Mouse (Mus musculus) midbrain, embryonic 14.5 days (tissue): Measurements from ENCODE around the gene Sec14l2. TPM values are rescaled to one million over a fixed set of nuclear protein-coding genes. Genes with fewer than 3 reads are reported as not detected.
"Not testable (repeated sequence)": the region's sequence is repeated elsewhere in the genome, so short reads cannot be mapped to it uniquely, and the experiment has no call there.

Experiments
- ATAC-seq: fragments of 200-750 bp; cut with Nextera tagmentation; 2 replicates; pipeline ENCODE4 v1.8.0; 2017; ENCODE audit warnings: moderate number of reproducible peaks, moderate library complexity; ENCODE audit not compliant: low FRiP score, low TSS enrichment
- DNase-seq: peaks from one replicate; pipeline ENCODE4 v3.0.0-alpha.2; 2015
- H3K27ac ChIP-seq: fragments of 300-500 bp; sonication (generic); replicated peaks from 2 replicates; pipeline ENCODE4 v1.5.1; 2014; ENCODE audit warnings: mild to moderate bottlenecking, low read depth, low read length, moderate library complexity
- H3K27me3 ChIP-seq: fragments of 300-500 bp; sonication (generic); 2 replicates; pipeline ENCODE4 v1.6.1; 2014; ENCODE audit warnings: low read length, control low read depth, mixed read lengths; ENCODE audit not compliant: control insufficient read depth, insufficient read depth
- H3K36me3 ChIP-seq: fragments of 300-500 bp; sonication (generic); 2 replicates; pipeline ENCODE4 v1.6.1; 2014; ENCODE audit warnings: low read length, control low read depth; ENCODE audit not compliant: control insufficient read depth, insufficient read depth
- H3K4me1 ChIP-seq: fragments of 300-500 bp; sonication (generic); 2 replicates; pipeline ENCODE4 v1.6.1; 2014; ENCODE audit warnings: mild to moderate bottlenecking, antibody characterized with exemption, low read length, control low read depth; ENCODE audit not compliant: control insufficient read depth, insufficient read depth
- H3K4me2 ChIP-seq: fragments of 300-500 bp; sonication (generic); 2 replicates; pipeline ENCODE4 v1.6.1; 2014; ENCODE audit warnings: mild to moderate bottlenecking, low read length, moderate library complexity
- H3K4me3 ChIP-seq: fragments of 300-500 bp; sonication (generic); replicated peaks from 2 replicates; pipeline ENCODE4 v1.5.1; 2014; ENCODE audit warnings: low read depth, low read length
- H3K9ac ChIP-seq: fragments of 300-500 bp; sonication (generic); replicated peaks from 2 replicates; pipeline ENCODE4 v1.6.1; 2014; ENCODE audit warnings: mild to moderate bottlenecking, low read length, moderate library complexity
- H3K9me3 ChIP-seq: fragments of 300-500 bp; sonication (generic); 2 replicates; pipeline ENCODE4 v1.6.1; 2016; ENCODE audit warnings: low read length, control low read depth, mixed read lengths; ENCODE audit not compliant: control insufficient read depth
- WGBS: fragments of 180-500 bp; shearing (Covaris S2); extraction: QIAGEN DNeasy Blood & Tissue Kit; methylation state at CpG from one replicate; pipeline ENCODE4 v1.1.7; 2014; 5-methylcytosine and 5-hydroxymethylcytosine counted together
- polyA plus RNA-seq: library from polyadenylated mRNA; unstranded; fragments of >200 nt; fragmentation: Nextera tagmentation; extraction: Ambion mirVana; gene quantifications from 2 replicates; pipeline ENCODE4 v1.2.1, GENCODE M21; 2014

Gene Sec14l2
- polyA plus RNA-seq, 1 experiment from 2014 or later = 2.0 TPM

- H3K27me3 ChIP-seq = no peaks in the 10 kb centered on the region; the same call in 1 of the 2 replicates
- no peak overlapping the region for H3K4me3 ChIP-seq
- H3K9me3 ChIP-seq = peaks cover 2% of the 10 kb centered on the region; the same call in 1 of the 2 replicates
- no peak overlapping the region for H3K4me2 ChIP-seq
- ATAC-seq = no peak
- no peak for DNase-seq
- no peaks in the 10 kb centered on the region for H3K36me3 ChIP-seq
- no peak overlapping the region for H3K9ac ChIP-seq
- WGBS = 80% methylated on average over 5 of the region's 5 CpGs
- no peak overlapping the region for H3K27ac ChIP-seq
- H3K4me1 ChIP-seq = peaks cover 10% of the 10 kb centered on the region
Measured at GRCm38 (mm10) chr11:4119635-4120034, 3.6 kb downstream of the Sec14l2 start.

DNA sequence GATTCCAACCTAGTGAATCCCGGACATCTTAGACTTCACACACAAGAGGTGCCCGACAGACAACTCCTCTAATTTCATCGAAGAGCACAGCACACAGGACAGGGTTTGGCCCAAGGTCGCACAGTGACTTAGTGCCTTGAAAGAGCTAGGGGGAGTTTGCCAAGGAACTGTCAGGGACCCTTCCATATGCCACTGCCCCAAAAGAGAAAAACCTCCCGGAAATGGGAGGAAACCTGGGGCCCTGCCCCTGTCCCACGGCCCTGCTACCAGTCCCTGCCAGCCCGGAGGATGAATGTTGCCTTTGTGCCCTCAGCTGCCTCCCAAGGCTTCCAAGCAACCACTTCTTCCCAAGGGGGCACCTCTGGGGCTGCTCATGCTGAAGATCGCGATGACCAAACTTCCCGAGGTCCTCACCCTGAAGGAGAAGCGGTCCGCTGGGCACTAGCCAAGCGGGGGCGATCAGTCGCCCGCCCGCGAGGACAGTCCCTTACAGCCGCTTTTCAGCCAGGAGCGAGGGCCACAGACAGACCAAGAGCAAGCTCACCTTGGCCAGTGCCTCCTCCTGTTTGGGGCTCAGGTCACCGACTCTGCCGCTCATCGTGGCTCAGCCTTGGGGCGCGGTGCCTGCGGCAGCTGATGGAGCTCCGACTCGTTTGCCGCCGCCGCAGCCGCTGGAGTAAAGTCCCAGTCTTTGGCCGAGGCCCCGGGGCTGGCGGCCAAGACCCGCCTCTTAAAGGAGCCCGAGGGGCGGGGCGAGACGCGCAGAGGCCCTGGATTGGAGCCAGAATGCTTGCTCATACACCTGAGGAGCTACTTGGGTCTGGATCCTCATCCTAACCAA is 4.9 kb downstream of the Sec14l2 start:
- H3K9me3 ChIP-seq = no peaks in the 10 kb centered on the region
- peak overlapping the region; percentile 59 for H3K4me3 ChIP-seq
- no peak overlapping the region; the same call in 1 of the 2 replicates for H3K27ac ChIP-seq
- no peaks in the 10 kb centered on the region for H3K36me3 ChIP-seq
- peak overlapping the region; percentile 64 for H3K9ac ChIP-seq
- no peaks in the 10 kb centered on the region; the same call in 1 of the 2 replicates for H3K27me3 ChIP-seq
- H3K4me1 ChIP-seq = peaks cover 10% of the 10 kb centered on the region
- H3K4me2 ChIP-seq = peak overlapping the region; percentile 91
- ATAC-seq = peak; percentile 65
- DNase-seq = peak; percentile 87
- WGBS = 3% methylated on average over 41 of the region's 41 CpGs

DNA sequence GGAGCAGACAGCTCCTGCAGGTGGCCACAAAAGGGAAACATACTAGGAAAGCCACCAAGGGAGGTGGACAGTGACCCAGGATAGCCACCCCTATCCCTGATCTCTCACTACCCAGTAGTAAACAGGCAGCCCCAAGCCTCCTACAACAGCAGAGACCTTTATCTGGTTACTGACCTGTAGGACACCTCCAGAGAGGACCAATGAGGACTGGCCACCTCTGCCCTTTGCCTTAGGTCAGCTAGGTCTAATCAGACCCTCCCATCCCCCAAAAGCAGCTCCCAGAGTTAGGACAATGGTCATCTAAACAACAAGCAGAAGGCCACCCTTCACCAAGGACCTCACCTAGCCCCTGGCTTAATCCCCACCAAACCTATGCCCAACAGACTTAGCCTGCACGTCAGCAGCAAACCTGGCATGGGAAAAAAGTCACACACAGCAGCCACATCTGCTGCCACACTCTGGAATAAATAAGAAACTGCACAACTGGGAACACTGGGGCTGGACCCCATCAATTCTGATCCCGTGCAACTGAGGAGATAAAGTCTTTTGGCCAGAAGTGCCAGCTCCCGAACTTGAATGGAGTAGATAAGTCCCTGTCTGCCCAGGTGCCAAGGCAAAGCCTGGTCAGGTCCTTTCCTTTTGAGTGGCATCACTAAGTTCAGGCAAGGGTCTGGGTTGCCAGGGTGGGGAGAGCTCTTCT is 5.7 kb downstream of the Sec14l2 start:
- peak overlapping the region; percentile 91 for H3K4me2 ChIP-seq
- WGBS = 24% methylated on average over 3 of the region's 3 CpGs

GRCm38 (mm10) chr11:4116458-4117141 is 6.6 kb downstream of the Sec14l2 start:
- ATAC-seq (no peak), DNase-seq (no peak)
- Histone ChIP-seq H3K4me1 (peaks cover 10% of the 10 kb centered on the region), H3K4me3 (no peak overlapping the region), H3K27me3 (no peaks in the 10 kb centered on the region; the same call in 1 of the 2 replicates), H3K4me2 (no peak overlapping the region; the same call in 1 of the 2 replicates), H3K36me3 (no peaks in the 10 kb centered on the region), H3K9me3 (no peaks in the 10 kb centered on the region), H3K9ac (no peak overlapping the region), H3K27ac (no peak overlapping the region)
- WGBS = 61% methylated on average over 11 of the region's 11 CpGs

More for the DNA sequence above, 5.7 kb downstream of the Sec14l2 start:
- DNase-seq = peak; percentile 45
- Histone ChIP-seq H3K27ac (no peak overlapping the region), H3K9ac (peak overlapping the region; percentile 64; the same call in 1 of the 2 replicates), H3K9me3 (no peaks in the 10 kb centered on the region), H3K4me1 (peaks cover 10% of the 10 kb centered on the region), H3K36me3 (no peaks in the 10 kb centered on the region), H3K27me3 (no peaks in the 10 kb centered on the region; the same call in 1 of the 2 replicates), H3K4me3 (peak overlapping the region; percentile 59)
- no peak for ATAC-seq

- Histone ChIP-seq H3K9me3 (no peaks in the 10 kb centered on the region), H3K27ac (no peak overlapping the region), H3K36me3 (peaks cover 2% of the 10 kb centered on the region; the same call in 1 of the 2 replicates), H3K27me3 (no peaks in the 10 kb centered on the region; the same call in 1 of the 2 replicates), H3K4me1 (peaks cover 10% of the 10 kb centered on the region), H3K4me3 (no peak overlapping the region), H3K9ac (no peak overlapping the region), H3K4me2 (no peak overlapping the region)
- no peak for ATAC-seq
- DNase-seq = no peak
- WGBS = 88% methylated on average over 4 of the region's 4 CpGs
Measured at GRCm38 (mm10) chr11:4115407-4115806, 7.8 kb downstream of the Sec14l2 start.

DNA sequence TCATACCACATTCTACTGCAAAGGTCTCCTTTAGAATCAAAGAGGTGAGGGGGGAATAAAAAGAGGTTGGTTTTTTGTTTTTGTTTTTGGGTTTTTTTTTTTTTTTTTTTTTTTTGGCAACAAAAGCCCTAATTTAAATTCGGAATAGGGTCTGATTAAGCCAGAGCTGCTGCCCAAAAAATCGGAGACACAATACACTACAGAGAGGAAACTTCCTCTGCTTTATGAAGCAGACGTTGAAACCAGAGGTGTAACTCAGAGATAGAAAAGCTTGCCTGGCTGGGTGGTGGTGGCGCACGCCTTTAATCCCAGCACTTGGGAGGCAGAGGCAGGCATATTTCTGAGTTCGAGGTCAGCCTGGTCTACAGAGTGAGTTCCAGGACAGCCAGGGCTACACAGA is 8.7 kb downstream of the Sec14l2 start:
- H3K4me2 ChIP-seq, H3K4me1 ChIP-seq, DNase-seq, H3K36me3 ChIP-seq, H3K27ac ChIP-seq, H3K9ac ChIP-seq, H3K27me3 ChIP-seq, H3K9me3 ChIP-seq, H3K4me3 ChIP-seq, ATAC-seq: not testable (repeated sequence)
- 78% methylated on average over 6 of the region's 6 CpGs for WGBS

GRCm38 (mm10) chr11:4113970-4114369 is 9.2 kb downstream of the Sec14l2 start:
- no peak overlapping the region for H3K4me2 ChIP-seq
- no peaks in the 10 kb centered on the region for H3K9me3 ChIP-seq
- no peak for ATAC-seq
- no peak for DNase-seq
- peaks cover 5% of the 10 kb centered on the region; the same call in 1 of the 2 replicates for H3K36me3 ChIP-seq
- no peak overlapping the region for H3K4me3 ChIP-seq
- H3K9ac ChIP-seq = no peak overlapping the region
- H3K27ac ChIP-seq = no peak overlapping the region
- WGBS = 83% methylated on average over 6 of the region's 6 CpGs
- no peaks in the 10 kb centered on the region; the same call in 1 of the 2 replicates for H3K27me3 ChIP-seq
- peaks cover 10% of the 10 kb centered on the region for H3K4me1 ChIP-seq

DNA sequence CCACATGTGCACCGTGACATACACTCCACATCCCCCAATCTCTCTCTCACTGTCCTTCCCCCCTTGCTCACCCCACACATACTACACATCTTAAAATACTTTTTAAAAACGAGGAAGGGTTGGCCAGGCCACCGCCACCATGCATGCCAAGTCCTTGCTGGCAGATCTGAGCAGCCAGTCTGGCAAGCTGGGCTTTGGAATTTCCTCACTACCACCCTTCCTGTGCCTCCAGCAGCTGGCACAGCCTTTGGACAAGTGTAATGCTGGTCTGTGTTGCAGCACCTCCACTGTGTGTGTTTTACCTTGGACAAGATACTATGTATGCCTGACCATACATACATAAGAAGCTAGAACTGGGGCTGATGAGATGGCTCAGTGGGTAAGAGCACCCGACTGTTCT is 9.7 kb downstream of the Sec14l2 start:
- Histone ChIP-seq H3K4me3 (no peak overlapping the region), H3K27ac (no peak overlapping the region), H3K9ac (no peak overlapping the region), H3K4me2 (no peak overlapping the region), H3K27me3 (no peaks in the 10 kb centered on the region; the same call in 1 of the 2 replicates), H3K9me3 (no peaks in the 10 kb centered on the region), H3K36me3 (peaks cover 5% of the 10 kb centered on the region; the same call in 1 of the 2 replicates), H3K4me1 (peaks cover 10% of the 10 kb centered on the region)
- WGBS = 84% methylated on average over 4 of the region's 4 CpGs
- ATAC-seq (no peak), DNase-seq (no peak)
